ENCODE assay signal across 18 mouse cellular contexts in genomic region chr3:118991793-118992192, GRCm38 (mm10).
DNase-seq lines count a peak whose midpoint lies in the region; ATAC-seq lines count a peak whose summit lies in the region.
"Had no signal": no experiment of that assay in that cellular context is flagged by ENCODE, and none has a peak within 500 bp of the region (broad histone marks: within the 10 kb centered on the region; RNA-seq: fewer than 3 reads in every experiment).

No protein-coding gene starts in this region.

- no peak overlapping the region for H3K4me2 ChIP-seq in hindbrain, embryonic 14.5 days (replicated peaks)
- H3K4me2 ChIP-seq in hindbrain, embryonic 16.5 days (ENCODE audit: low read length) = no peak overlapping the region
- H3K4me2 ChIP-seq in midbrain, embryonic 11.5 days = no peak overlapping the region
- no peak overlapping the region for H3K4me2 ChIP-seq in midbrain, embryonic 13.5 days (replicated peaks)
- H3K4me2 ChIP-seq: heart, embryonic 11.5 days; hindbrain, embryonic 12.5 days; lung, embryonic 15.5 days; midbrain, embryonic 15.5 days; neural tube, embryonic 15.5 days had no signal

- peak; percentile 37 for DNase-seq in hindbrain, embryonic 14.5 days (ENCODE audit: low spot score)
- no peak for DNase-seq in midbrain, embryonic 11.5 days (ENCODE audit: low spot score, missing footprints)
- peak; percentile 16 for DNase-seq in R1 (ENCODE audit: low read depth, low spot score)
- DNase-seq in mesoderm, embryonic 11.5 days (ENCODE audit: low read depth, low spot score) = peak; percentile 14
- DNase-seq in layer of hippocampus, postnatal 14 days (ENCODE audit: low spot score in 2 of 2) = no peak
- DNase-seq: cerebellum, postnatal 36 days; gastrocnemius, adult 2 months; right cerebral cortex, postnatal 14 days; thymus, adult 2 months had no signal

- WGBS in hindbrain, embryonic 14.5 days = 84% methylated on average over 4 of the region's 4 CpGs
- 83% methylated on average over 4 of the region's 4 CpGs for WGBS in hindbrain, embryonic 16.5 days
- 83% methylated on average over 4 of the region's 4 CpGs for WGBS in midbrain, embryonic 11.5 days
- WGBS in midbrain, embryonic 13.5 days = 86% methylated on average over 4 of the region's 4 CpGs

- no peak overlapping the region for H3K4me3 ChIP-seq in hindbrain, embryonic 14.5 days (replicated peaks; ENCODE audit: low read length)
- H3K4me3 ChIP-seq in hindbrain, embryonic 16.5 days (ENCODE audit: low read length) = no peak overlapping the region
- H3K4me3 ChIP-seq in midbrain, embryonic 11.5 days (ENCODE audit: low read depth, low read length) = no peak overlapping the region
- H3K4me3 ChIP-seq in midbrain, embryonic 13.5 days (replicated peaks) = no peak overlapping the region
- H3K4me3 ChIP-seq: gastrocnemius, adult 2 months; hindbrain, embryonic 12.5 days; lung, embryonic 15.5 days; midbrain, embryonic 15.5 days; neural tube, embryonic 15.5 days had no signal

- ATAC-seq in hindbrain, embryonic 14.5 days (ENCODE audit: low FRiP score) = no peak
- no peak for ATAC-seq in hindbrain, embryonic 16.5 days
- peak; percentile 54; the same call in 1 of the 2 replicates for ATAC-seq in midbrain, embryonic 11.5 days (ENCODE audit: low FRiP score)
- ATAC-seq in midbrain, embryonic 13.5 days = no peak
- ATAC-seq in CD4-positive, CD25-positive, alpha-beta regulatory T cell, adult 4 months = no peak
- ATAC-seq: activated CD4-positive, CD25-positive, alpha-beta regulatory T cell, adult 4 months; midbrain, embryonic 15.5 days had no signal

- H3K4me1 ChIP-seq in hindbrain, embryonic 14.5 days (replicated peaks; ENCODE audit: control insufficient read depth, insufficient read depth, low read length) = no peaks in the 10 kb centered on the region
- no peaks in the 10 kb centered on the region for H3K4me1 ChIP-seq in hindbrain, embryonic 16.5 days (ENCODE audit: control insufficient read depth, insufficient read depth, low read depth, low read length)
- H3K4me1 ChIP-seq in midbrain, embryonic 11.5 days (ENCODE audit: control insufficient read depth, insufficient read depth, low read length) = no peaks in the 10 kb centered on the region
- no peaks in the 10 kb centered on the region for H3K4me1 ChIP-seq in midbrain, embryonic 13.5 days (replicated peaks)
- H3K4me1 ChIP-seq: hindbrain, embryonic 12.5 days; lung, embryonic 15.5 days; midbrain, embryonic 15.5 days; neural tube, embryonic 15.5 days had no signal

- no peak overlapping the region for H3K9ac ChIP-seq in hindbrain, embryonic 14.5 days
- H3K9ac ChIP-seq in hindbrain, embryonic 16.5 days (ENCODE audit: low read depth, low read length) = no peak overlapping the region
- no peak overlapping the region for H3K9ac ChIP-seq in midbrain, embryonic 11.5 days (ENCODE audit: low read length)
- H3K9ac ChIP-seq in midbrain, embryonic 13.5 days (replicated peaks) = no peak overlapping the region
- H3K9ac ChIP-seq: hindbrain, embryonic 12.5 days; lung, embryonic 15.5 days; midbrain, embryonic 15.5 days; neural tube, embryonic 15.5 days had no signal

- H3K27ac ChIP-seq in hindbrain, embryonic 14.5 days = no peak overlapping the region
- no peak overlapping the region for H3K27ac ChIP-seq in hindbrain, embryonic 16.5 days (ENCODE audit: low read depth, low read length)
- H3K27ac ChIP-seq in midbrain, embryonic 11.5 days (ENCODE audit: low read depth, low read length) = no peak overlapping the region
- no peak overlapping the region for H3K27ac ChIP-seq in midbrain, embryonic 13.5 days
- H3K27ac ChIP-seq: gastrocnemius, adult 2 months; hindbrain, embryonic 12.5 days; lung, embryonic 15.5 days; midbrain, embryonic 15.5 days; neural tube, embryonic 15.5 days had no signal

- no peaks in the 10 kb centered on the region for H3K36me3 ChIP-seq in hindbrain, embryonic 14.5 days (replicated peaks; ENCODE audit: control insufficient read depth, insufficient read depth)
- no peaks in the 10 kb centered on the region for H3K36me3 ChIP-seq in hindbrain, embryonic 16.5 days (ENCODE audit: control insufficient read depth, insufficient read depth, low read length)
- no peaks in the 10 kb centered on the region for H3K36me3 ChIP-seq in midbrain, embryonic 11.5 days (ENCODE audit: control insufficient read depth, insufficient read depth, low read length)
- no peaks in the 10 kb centered on the region for H3K36me3 ChIP-seq in midbrain, embryonic 13.5 days
- H3K36me3 ChIP-seq: hindbrain, embryonic 12.5 days; lung, embryonic 15.5 days; midbrain, embryonic 15.5 days; neural tube, embryonic 15.5 days had no signal

- no peaks in the 10 kb centered on the region for H3K27me3 ChIP-seq in hindbrain, embryonic 14.5 days (ENCODE audit: control insufficient read depth, insufficient read depth, low read length)
- no peaks in the 10 kb centered on the region for H3K27me3 ChIP-seq in hindbrain, embryonic 16.5 days (replicated peaks; ENCODE audit: control insufficient read depth, insufficient read depth, low read length)
- H3K27me3 ChIP-seq in midbrain, embryonic 11.5 days (ENCODE audit: control insufficient read depth, insufficient read depth, low read length) = no peaks in the 10 kb centered on the region
- H3K27me3 ChIP-seq in midbrain, embryonic 13.5 days = no peaks in the 10 kb centered on the region
- H3K27me3 ChIP-seq: hindbrain, embryonic 12.5 days; lung, embryonic 15.5 days; midbrain, embryonic 15.5 days; neural tube, embryonic 15.5 days had no signal

- no peaks in the 10 kb centered on the region for H3K9me3 ChIP-seq in hindbrain, embryonic 14.5 days (ENCODE audit: control insufficient read depth, low read length)
- H3K9me3 ChIP-seq in hindbrain, embryonic 16.5 days (ENCODE audit: control insufficient read depth, low read length) = no peaks in the 10 kb centered on the region
- H3K9me3 ChIP-seq in midbrain, embryonic 11.5 days (ENCODE audit: control insufficient read depth, low read length) = no peaks in the 10 kb centered on the region
- H3K9me3 ChIP-seq in midbrain, embryonic 13.5 days = no peaks in the 10 kb centered on the region
- H3K9me3 ChIP-seq: hindbrain, embryonic 12.5 days; lung, embryonic 15.5 days; midbrain, embryonic 15.5 days; neural tube, embryonic 15.5 days had no signal

Comparison
In these comparisons a context has a peak if more than half of its experiments do, and no peak if none do; other contexts are left out.
1. DNase-seq: peak in hindbrain, embryonic 14.5 days (single experiment), R1 (single experiment) and mesoderm, embryonic 11.5 days (single experiment); none in midbrain, embryonic 11.5 days (single experiment) and layer of hippocampus, postnatal 14 days (0 of 2).